Mouse (Mus musculus) MEL (cell line): ENCODE measurements around the gene Jup.

Experiments used
- CTCF ChIP-seq, 3 experiments: IDR thresholded peaks in 2 of 3; conservative IDR thresholded peaks in 1 of 3; 2 replicates each; pipeline ENCODE4 v1.5.1; 2011 to 2012; ENCODE audit warnings: low read length in 3 of 3, low read depth in 2 of 3, mild to moderate bottlenecking in 2 of 3, improper control_type of control experiment in 1 of 3, inconsistent platforms in 1 of 3, mixed read lengths in 1 of 3, moderate library complexity in 1 of 3; ENCODE audit not compliant: control insufficient read depth in 1 of 3, insufficient read depth in 1 of 3, poor library complexity in 1 of 3, severe bottlenecking in 1 of 3
- GATA1 ChIP-seq: IDR thresholded peaks from 2 replicates; pipeline ENCODE4 v1.6.1; 2011; ENCODE audit warnings: low read depth, low read length, improper control_type of control experiment
- MAX ChIP-seq: IDR thresholded peaks from 2 replicates; pipeline ENCODE4 v1.6.1; 2011; ENCODE audit warnings: low read length, improper control_type of control experiment
- NRF1 ChIP-seq: IDR thresholded peaks from 2 replicates; pipeline ENCODE4 v1.6.1; 2014; ENCODE audit warnings: low read depth, mild to moderate bottlenecking, inconsistent platforms, low read length, improper control_type of control experiment, moderate library complexity; ENCODE audit not compliant: poor library complexity, insufficient read depth, severe bottlenecking
- POLR2A ChIP-seq, 2 experiments: IDR thresholded peaks; 2 replicates each; pipeline ENCODE4 v1.6.1; 2011 to 2012; ENCODE audit warnings: low read length in 2 of 2, mild to moderate bottlenecking in 2 of 2, control low read depth in 1 of 2, improper control_type of control experiment in 1 of 2, low read depth in 1 of 2, moderate library complexity in 1 of 2; ENCODE audit not compliant: control insufficient read depth in 1 of 2, insufficient read depth in 1 of 2, poor library complexity in 1 of 2
- RAD21 ChIP-seq: IDR thresholded peaks from 2 replicates; pipeline ENCODE4 v1.6.1; 2011; ENCODE audit warnings: mild to moderate bottlenecking, low read depth, low read length, improper control_type of control experiment
- UBTF ChIP-seq: IDR thresholded peaks from 2 replicates; pipeline ENCODE4 v1.6.1; 2012; ENCODE audit warnings: low read depth, mild to moderate bottlenecking, inconsistent platforms, low read length, improper control_type of control experiment, moderate library complexity, borderline replicate concordance; ENCODE audit not compliant: insufficient read depth
- ZKSCAN1 ChIP-seq: IDR thresholded peaks from 2 replicates; pipeline ENCODE4 v1.6.1; 2012; ENCODE audit warnings: low read depth, mild to moderate bottlenecking, inconsistent platforms, low read length, improper control_type of control experiment, moderate library complexity

DNA sequence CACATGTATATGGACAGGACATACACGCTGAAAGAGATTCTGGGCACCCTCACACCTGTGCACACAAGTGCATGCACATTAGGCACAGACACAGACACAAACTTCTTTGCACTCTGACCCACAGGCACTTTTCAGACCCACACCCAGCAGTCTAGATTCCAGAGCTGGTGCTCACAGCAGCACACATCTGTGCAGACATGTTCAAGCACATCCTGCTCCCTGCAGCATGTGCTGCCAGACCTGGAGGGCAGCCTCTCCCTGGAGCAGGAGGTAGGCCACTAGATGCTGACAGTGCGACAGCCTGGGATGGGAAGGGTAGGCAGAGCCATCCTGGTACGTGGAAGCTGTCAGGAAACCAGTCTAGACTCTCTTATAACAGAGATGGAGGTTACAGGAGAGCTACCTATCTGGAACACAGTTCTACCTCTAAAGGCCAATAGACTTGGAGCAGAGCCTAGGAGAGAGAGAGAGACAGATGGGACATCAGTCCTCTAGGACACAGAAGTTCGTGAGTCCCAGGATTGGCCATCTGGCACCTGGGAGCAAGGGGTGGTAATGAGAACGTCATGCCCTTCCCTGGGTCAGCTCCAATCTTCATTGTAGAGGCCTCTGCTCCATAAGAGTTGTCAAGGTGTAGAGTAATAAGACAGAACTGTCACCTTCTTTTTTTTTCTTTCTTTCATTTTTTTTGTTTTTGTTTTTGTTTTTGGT, 9.6 kb upstream of the Jup start:
- TF ChIP-seq ZKSCAN1: no peak
- TF ChIP-seq CTCF (IDR thresholded peaks at IDR 0.05 in 2 of 3, conservative IDR thresholded peaks at IDR 0.05 in 1 of 3; ENCODE audit: control insufficient read depth in 1 of 3, insufficient read depth in 1 of 3, low read depth in 2 of 3, low read length in 3 of 3, poor library complexity in 1 of 3, severe bottlenecking in 1 of 3): no peak
- TF ChIP-seq POLR2A (IDR thresholded peaks at IDR 0.05; ENCODE audit: control insufficient read depth in 1 of 2, insufficient read depth in 1 of 2, low read depth in 1 of 2, low read length in 2 of 2, poor library complexity in 1 of 2): no peak
- no peak for TF ChIP-seq GATA1
- TF ChIP-seq RAD21: no peak
- no peak for TF ChIP-seq UBTF
- no peak for TF ChIP-seq MAX
- no peak for TF ChIP-seq NRF1
